Mouse (Mus musculus) G1E (cell line): ENCODE data around the gene Pigg. TPM values are rescaled to one million over a fixed set of nuclear protein-coding genes. Genes with fewer than 3 reads are reported as not detected.
A peak's percentile ranks its signal among the peaks of the same experiment; 100 is the strongest.
"Not testable (repeated sequence)": the region's sequence is repeated elsewhere in the genome, so short reads cannot be mapped to it uniquely, and the experiment has no call there.

Experiments
- ATAC-seq: 2 replicates; pipeline ENCODE4 v1.8.0; 2016; ENCODE audit warnings: mild to moderate bottlenecking; ENCODE audit not compliant: insufficient number of reproducible peaks, poor library complexity, low FRiP score, severe bottlenecking; ENCODE audit errors: extremely low read depth
- DNase-seq: peaks from one replicate; pipeline ENCODE4 v3.0.0; 2012; ENCODE audit warnings: low spot score
- H3K27me3 ChIP-seq: 2 replicates; pipeline ENCODE4 v1.6.1; 2012; ENCODE audit warnings: mild to moderate bottlenecking, low read length, inconsistent platforms; ENCODE audit not compliant: insufficient read depth
- H3K36me3 ChIP-seq: replicated peaks from 2 replicates; pipeline ENCODE3; 2012; ENCODE audit warnings: mild to moderate bottlenecking, inconsistent platforms
- H3K4me1 ChIP-seq: 2 replicates; pipeline ENCODE4 v1.6.1; 2012; ENCODE audit warnings: low read depth, low read length, inconsistent platforms, mixed read lengths; ENCODE audit not compliant: insufficient read depth
- H3K4me3 ChIP-seq: 2 replicates; pipeline ENCODE4 v1.5.1; 2012; ENCODE audit warnings: low read depth, mild to moderate bottlenecking, inconsistent platforms, low read length, moderate library complexity, mixed read lengths
- H3K9me3 ChIP-seq: replicated peaks from 2 replicates; pipeline ENCODE4 v1.6.1; 2012; ENCODE audit warnings: inconsistent platforms
- CTCF ChIP-seq: IDR thresholded peaks from 2 replicates; pipeline ENCODE4 v1.5.1; 2012; ENCODE audit warnings: low read depth, low read length, inconsistent platforms, mixed read lengths
- GATA1 ChIP-seq: IDR thresholded peaks from 2 replicates; pipeline ENCODE4 v1.6.1; 2012; ENCODE audit warnings: borderline replicate concordance, low read length, inconsistent platforms, mixed read lengths
- GATA2 ChIP-seq: IDR thresholded peaks from 2 replicates; pipeline ENCODE4 v1.6.1; 2012; ENCODE audit warnings: low read depth, low read length, inconsistent platforms, borderline replicate concordance
- POLR2AphosphoS5 ChIP-seq: IDR thresholded peaks from 2 replicates; pipeline ENCODE4 v1.6.1; 2012; ENCODE audit warnings: low read depth, low read length, inconsistent platforms; ENCODE audit not compliant: insufficient replicate concordance
- TAL1 ChIP-seq: conservative IDR thresholded peaks from 2 replicates; pipeline ENCODE4 v1.6.1; 2012; ENCODE audit warnings: low read depth, low read length, inconsistent platforms, mixed read lengths
- polyA plus RNA-seq: library from polyadenylated mRNA; stranded (reverse); fragments of >175 nt; gene quantifications from 2 replicates; pipeline ENCODE4 v1.2.3, GENCODE M21; 2012
- total RNA-seq, 2 experiments: library from RNA; stranded (forward) in 1 of 2; stranded (reverse) in 1 of 2; fragments of 200-1000 nt in 1 of 2; fragments of >200 nt in 1 of 2; fragmentation: Nextera tagmentation in 1 of 2; gene quantifications; 2 replicates each; pipeline ENCODE4 v1.2.3; 2014 to 2017

Gene Pigg
- total RNA-seq (2014; fragmentation: Nextera tagmentation) (6.1 and 11.7 TPM in 2 replicates), total RNA-seq (2017) (11.3 and 11.4 TPM in 2 replicates), polyA plus RNA-seq (1.3 and 2.0 TPM in 2 replicates)

DNA sequence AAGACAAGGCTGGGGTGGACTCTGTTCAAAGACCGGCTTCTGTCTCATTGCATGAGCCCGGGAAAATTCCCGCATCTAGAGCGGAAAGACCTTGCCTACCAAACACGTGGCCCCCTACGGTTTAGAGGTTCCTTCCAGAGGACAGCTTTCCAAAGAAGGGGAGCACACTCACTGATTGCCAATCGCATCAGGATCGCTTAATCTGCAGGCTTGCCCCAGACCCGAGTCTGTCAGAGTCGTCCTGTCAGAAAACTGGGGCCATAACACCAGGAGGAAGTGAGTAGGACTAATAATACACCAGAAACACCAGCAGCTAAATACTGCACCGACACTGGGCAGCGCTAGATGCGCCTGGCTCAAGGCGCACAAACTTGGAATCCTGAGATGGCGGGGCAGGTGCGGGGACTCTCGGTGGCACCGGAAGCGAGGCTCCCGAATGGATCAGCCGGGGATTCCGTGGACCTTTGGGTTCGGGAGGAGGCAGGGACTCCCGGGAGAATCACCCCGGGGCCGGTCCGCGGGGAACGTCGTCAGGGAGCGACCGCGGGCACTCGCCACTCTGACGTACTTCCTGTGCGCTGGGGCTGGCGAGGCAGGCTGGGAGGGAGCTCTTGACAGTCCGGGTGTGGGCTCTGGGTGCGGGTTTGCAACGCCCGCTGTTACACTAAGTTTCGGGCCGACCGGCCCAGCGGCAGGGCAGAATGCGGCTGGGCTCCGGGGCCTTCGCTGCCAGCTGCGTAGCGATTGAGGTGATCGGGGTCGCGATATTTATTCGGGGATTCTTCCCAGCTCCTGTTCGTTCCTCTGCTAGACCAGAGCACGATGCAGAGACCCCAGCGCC lies at the start of gene Pigg:
Gene Pigg (plus strand): TSS at position 386 of the 841 bp plus-strand sequence.
- DNase-seq (peak; percentile 97), ATAC-seq (peak; percentile 78)
- H3K4me3 ChIP-seq: peak within 1 kb of the TSS; percentile 85
- peaks cover 18% of the 10 kb centered on the region for H3K4me1 ChIP-seq
- H3K27me3 ChIP-seq: no peaks in the 10 kb centered on the region
- no peak for TF ChIP-seq TAL1
- no peak for TF ChIP-seq GATA1
- TF ChIP-seq CTCF: no peak
- H3K36me3 ChIP-seq: peaks cover 20% of the 10 kb centered on the region
- H3K9me3 ChIP-seq: no peaks in the 10 kb centered on the region

DNA sequence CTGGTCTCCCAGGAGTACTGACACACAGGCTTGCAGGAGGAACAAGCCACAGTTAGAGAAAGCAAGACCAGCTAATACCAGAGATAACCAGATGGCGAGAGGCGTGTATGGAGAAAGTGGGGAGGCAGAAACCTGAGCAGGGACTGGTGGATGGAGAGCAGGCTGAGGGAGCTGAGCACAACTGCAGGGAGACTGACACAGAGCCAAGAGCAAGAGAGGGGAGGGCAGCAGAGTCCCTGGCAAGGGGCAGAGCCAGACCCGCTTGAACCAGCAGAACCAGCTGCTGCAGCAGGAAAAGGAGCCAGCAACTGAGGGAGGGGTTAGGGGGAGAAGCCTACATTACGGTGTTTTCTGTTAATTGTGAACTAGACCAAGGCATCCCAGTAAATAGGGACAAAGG lies 49.7 kb upstream of the Pigg start:
- Histone ChIP-seq H3K4me3 (peak overlapping the region; percentile 54; the same call in 1 of the 2 replicates), H3K27me3 (no peaks in the 10 kb centered on the region), H3K9me3 (no peaks in the 10 kb centered on the region), H3K4me1 (peaks cover 20% of the 10 kb centered on the region), H3K36me3 (no peaks in the 10 kb centered on the region)
- DNase-seq (peak; percentile 32), ATAC-seq (peak; percentile 87)
- peak; percentile 40; the same call in 1 of the 2 replicates for TF ChIP-seq TAL1
- no peak for TF ChIP-seq CTCF

DNA sequence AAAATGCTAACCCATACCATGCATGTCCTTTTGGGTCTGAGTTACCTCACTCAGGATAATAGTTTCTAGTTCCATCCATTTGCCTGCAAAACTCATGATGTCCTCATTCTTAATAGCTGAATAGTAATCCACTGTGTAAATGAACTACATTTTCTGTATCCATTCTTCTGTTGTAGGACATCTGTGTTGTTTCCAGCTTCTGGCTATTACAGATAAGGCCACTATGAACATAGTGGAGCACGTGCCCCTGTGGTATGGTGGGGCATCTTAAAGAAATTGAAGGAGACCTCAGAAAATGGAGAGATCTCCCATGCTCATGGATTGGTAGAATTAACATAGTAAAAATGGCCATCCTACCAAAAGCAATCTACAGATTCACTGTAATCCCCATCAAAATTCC lies 48.6 kb upstream of the Pigg start:
- DNase-seq, H3K9me3 ChIP-seq, H3K36me3 ChIP-seq, H3K27me3 ChIP-seq, ATAC-seq, H3K4me3 ChIP-seq: not testable (repeated sequence)
- peaks cover 28% of the 10 kb centered on the region for H3K4me1 ChIP-seq

DNA sequence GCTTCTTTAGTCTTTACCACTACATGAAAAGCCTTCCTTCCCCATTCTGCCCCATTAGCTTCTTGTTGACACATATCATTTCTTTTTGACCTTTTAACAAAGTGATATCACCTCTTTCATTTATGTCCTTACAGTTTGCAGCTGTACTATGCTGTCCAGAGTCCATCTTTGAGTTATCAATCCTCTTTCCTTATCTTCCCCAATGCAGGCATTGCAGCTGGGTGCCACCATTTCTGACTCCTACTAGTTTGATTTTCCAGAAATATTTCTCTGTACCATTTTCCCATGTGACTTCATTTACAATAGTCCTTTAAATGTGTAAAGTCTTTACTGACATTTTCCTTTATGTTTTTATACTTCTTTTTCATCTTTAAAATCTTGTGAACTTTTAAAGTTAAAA lies 45.4 kb upstream of the Pigg start:
- H3K36me3 ChIP-seq: no peaks in the 10 kb centered on the region
- DNase-seq: no peak
- H3K4me3 ChIP-seq: no peak overlapping the region
- no peaks in the 10 kb centered on the region for H3K9me3 ChIP-seq
- ATAC-seq: no peak
- TF ChIP-seq TAL1 (0 out of 2 replicates have a peak, but pooled peaks have one; percentile 7), GATA2 (no peak)
- peaks cover 37% of the 10 kb centered on the region for H3K4me1 ChIP-seq
- H3K27me3 ChIP-seq: no peaks in the 10 kb centered on the region

DNA sequence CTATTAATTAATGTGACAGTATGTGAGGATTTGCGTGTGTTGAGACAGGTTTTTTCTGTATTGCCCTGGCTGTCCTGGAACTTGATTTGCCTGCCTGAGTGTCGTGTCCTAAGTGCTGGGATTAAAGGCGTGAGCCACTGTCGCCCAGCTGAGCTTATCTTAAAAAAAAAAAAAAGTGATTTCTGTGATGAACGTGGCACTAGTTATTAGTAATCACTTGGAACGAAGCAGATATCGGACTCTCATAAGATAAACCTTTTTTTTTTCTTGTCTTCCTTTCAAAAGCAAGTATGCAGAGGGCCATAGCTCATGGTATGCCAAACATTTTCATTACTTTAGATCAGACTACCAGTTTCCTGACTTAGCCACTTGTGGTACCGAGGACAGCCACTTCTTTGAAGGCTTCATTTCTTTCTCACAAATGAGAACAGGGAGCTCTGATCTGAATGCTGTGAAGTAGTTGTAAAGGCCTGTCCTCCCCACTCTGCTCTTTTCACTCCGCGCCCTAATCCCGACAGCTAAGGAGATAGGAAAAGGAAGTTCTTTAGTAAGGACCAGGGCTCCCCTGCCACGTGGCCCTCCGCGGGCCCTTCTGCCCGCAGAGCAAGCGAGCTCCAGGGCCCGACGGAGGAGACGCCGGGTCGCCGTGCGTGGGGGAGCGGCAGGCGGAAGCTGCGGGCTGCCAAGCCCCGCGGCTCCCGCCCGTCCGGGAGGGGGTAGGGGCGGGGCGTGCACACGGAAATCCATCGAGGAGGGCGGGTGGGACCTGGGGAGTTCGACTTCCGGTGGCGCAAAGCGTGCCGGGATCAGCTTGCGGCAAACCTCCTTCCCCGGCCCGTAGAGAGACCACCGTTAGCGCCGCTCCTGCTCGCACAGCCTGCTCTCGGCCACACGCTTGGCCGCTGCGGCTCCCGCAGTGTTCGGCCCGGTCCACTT lies 44.0 kb upstream of the Pigg start, which contains the start of gene Dr1:
Gene Dr1 (plus strand): TSS at position 771 of the 936 bp plus-strand sequence.
- no peaks in the 10 kb centered on the region for H3K9me3 ChIP-seq
- H3K4me3 ChIP-seq: peak within 1 kb of the TSS; percentile 99
- TF ChIP-seq GATA2 (no peak), POLR2AphosphoS5 (no peak), TAL1 (no peak), CTCF (no peak), GATA1 (no peak)
- H3K4me1 ChIP-seq: peaks cover 35% of the 10 kb centered on the region
- H3K27me3 ChIP-seq: no peaks in the 10 kb centered on the region
- peaks cover 9% of the 10 kb centered on the region for H3K36me3 ChIP-seq
- peak; percentile 55 for ATAC-seq
- peak; percentile 89 for DNase-seq

DNA sequence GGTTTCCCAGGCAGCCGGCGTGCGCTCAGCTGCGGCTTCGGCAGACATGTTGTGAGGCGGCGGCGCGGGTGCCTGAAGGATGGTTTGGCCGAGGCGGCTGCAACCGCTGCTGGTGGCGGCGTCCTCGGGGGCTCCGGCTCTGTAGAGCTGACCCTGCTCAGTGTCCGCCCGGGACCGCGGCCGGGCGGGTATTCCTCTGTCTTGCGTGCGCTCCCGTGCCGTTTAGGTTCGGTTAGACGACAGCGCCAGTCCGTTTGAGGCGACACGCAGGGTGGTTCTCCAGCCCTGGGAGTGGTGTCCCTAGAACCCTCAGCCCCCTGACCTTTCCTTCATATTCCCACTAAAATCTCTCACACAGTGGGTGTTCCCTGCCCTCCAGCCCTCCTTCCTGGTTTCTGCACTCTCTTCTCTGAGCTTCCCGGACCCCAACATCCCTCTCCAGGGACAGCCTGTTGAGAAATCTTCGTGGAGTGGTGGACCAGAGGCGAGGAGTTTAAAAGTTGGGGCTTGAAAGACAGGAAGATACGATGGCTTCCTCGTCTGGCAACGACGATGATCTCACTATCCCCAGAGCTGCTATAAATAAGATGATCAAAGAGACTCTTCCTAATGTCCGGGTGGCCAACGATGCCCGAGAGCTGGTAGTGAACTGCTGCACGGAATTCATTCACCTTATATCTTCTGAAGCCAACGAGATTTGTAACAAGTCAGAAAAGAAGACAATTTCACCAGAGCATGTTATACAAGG lies 43.2 kb upstream of the Pigg start:
- TF ChIP-seq POLR2AphosphoS5 (no peak), GATA1 (no peak), CTCF (no peak), GATA2 (no peak), TAL1 (no peak)
- no peak for ATAC-seq
- Histone ChIP-seq H3K4me3 (peak overlapping the region; percentile 99), H3K9me3 (no peaks in the 10 kb centered on the region), H3K4me1 (peaks cover 35% of the 10 kb centered on the region), H3K27me3 (no peaks in the 10 kb centered on the region), H3K36me3 (peaks cover 14% of the 10 kb centered on the region)
- DNase-seq: no peak
